Mouse (Mus musculus): ENCODE measurements around the gene Rexo5. TPM values are rescaled to one million over a fixed set of nuclear protein-coding genes. Genes with fewer than 3 reads are reported as not detected.

Gene Rexo5
- 1.3 and 3.5 TPM in 2 replicates for polyA plus RNA-seq (2012; rRNA removed)

DNA sequence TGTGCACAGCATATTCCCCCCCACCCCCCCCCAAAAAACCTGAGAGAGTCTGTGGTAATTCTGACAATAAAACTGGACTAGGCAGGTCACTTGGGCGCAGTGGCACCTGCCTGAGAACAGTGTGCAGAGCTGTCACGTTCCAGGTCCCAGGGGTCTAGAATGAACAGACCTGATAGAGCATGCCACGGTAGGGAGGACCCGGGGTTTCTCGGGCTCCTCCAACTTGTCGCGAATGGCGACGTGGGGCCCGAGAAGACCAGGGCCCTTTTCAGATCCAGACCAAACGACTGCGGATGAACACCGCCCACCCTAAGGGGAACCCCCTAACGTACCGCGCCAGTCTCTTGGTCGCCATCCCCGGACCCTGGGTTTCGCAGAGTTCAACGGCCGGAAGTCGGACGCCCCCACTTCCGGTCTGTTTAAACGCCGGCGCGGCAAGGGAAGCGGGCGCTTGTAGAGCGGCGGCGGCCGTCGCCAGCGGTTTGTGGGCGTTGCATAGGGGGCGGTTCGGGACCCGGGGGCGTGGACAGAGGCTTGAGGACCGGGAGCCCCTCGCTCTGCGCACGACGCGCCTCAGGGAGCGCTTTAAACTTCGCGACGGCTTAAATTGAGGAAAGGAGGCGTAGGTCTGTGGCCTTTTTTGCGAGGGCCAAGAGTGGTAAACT is at the start of gene Rexo5, which contains the start of gene Eri2:
Rexo5 (plus strand) TSS at position 421 of the 665 bp plus-strand sequence.
Eri2 (minus strand) TSS at position 473 of the 665 bp plus-strand sequence.
- Histone ChIP-seq H3K27ac (ENCODE audit: insufficient read depth, low read length) (no peak within 1 kb of the TSS), H3K4me3 (ENCODE audit: insufficient read depth, low read length) (peak within 1 kb of the TSS; percentile 96), H3K4me1 (ENCODE audit: control insufficient read depth, insufficient read depth, low read length) (no peaks in the 10 kb centered on the region)
- TF ChIP-seq POLR2A (IDR thresholded peaks at IDR 0.05; ENCODE audit: extremely low read depth, insufficient read depth, low read length), result peak; percentile 21; the same call in 1 of the 2 replicates
- no peak for TF ChIP-seq CTCF (IDR thresholded peaks at IDR 0.05; ENCODE audit: extremely low read depth, insufficient read depth, low read length)

DNA sequence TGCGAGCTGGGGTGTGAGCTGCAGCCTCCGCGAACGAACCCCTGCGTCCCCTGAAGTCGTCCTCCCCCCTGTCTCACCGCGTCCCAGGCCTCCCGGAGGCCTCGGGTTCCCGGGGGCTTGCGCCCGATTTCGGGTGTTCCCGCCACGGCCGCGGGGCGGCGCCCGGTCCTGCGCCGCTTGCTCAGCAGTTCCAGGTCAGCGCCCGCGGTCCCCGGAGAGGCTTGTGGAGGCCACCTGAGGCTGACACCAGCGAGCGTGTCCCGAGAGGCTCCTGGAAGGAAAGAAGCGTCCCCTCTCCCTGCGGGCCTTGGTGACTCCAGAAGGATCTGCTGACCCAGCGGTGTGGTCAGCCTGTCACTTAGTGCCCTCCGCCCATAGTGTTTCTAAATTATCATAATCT is 49.5 kb upstream of the Rexo5 start:
- H3K4me1 ChIP-seq (ENCODE audit: control insufficient read depth, insufficient read depth, low read length), result no peaks in the 10 kb centered on the region
- no peak overlapping the region for H3K4me3 ChIP-seq (ENCODE audit: insufficient read depth, low read length)
- no peak overlapping the region for H3K27ac ChIP-seq (ENCODE audit: insufficient read depth, low read length)
- no peak for TF ChIP-seq POLR2A (IDR thresholded peaks at IDR 0.05; ENCODE audit: extremely low read depth, insufficient read depth, low read length)
- no peak for TF ChIP-seq CTCF (IDR thresholded peaks at IDR 0.05; ENCODE audit: extremely low read depth, insufficient read depth, low read length)

DNA sequence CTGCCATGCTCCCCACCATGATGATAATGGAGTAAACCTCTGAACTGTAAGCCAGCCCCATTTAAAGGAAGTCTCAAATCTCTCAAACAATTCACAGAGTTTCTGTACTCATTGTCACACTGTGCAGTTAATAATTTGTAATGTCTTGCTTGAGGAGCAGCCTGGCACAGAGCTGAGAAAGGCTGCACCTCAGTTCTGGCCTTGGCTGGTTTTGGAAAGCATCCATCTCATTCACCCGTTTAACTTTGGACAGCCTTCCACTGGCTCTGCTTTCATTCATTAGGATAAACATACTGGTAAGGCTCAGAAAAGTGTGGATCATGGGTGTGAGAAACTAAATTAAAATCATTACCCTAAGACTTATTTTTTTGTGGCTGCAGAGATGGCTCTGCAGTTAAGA is 47.9 kb upstream of the Rexo5 start:
- Histone ChIP-seq H3K27ac (ENCODE audit: insufficient read depth, low read length) (no peak overlapping the region), H3K4me1 (ENCODE audit: control insufficient read depth, insufficient read depth, low read length) (no peaks in the 10 kb centered on the region), H3K4me3 (ENCODE audit: insufficient read depth, low read length) (no peak overlapping the region)
- no peak for TF ChIP-seq POLR2A (IDR thresholded peaks at IDR 0.05; ENCODE audit: extremely low read depth, insufficient read depth, low read length)
- TF ChIP-seq CTCF (IDR thresholded peaks at IDR 0.05; ENCODE audit: extremely low read depth, insufficient read depth, low read length), result no peak

- Histone ChIP-seq H3K27ac (ENCODE audit: insufficient read depth, low read length) (no peak overlapping the region), H3K4me1 (ENCODE audit: control insufficient read depth, insufficient read depth, low read length) (no peaks in the 10 kb centered on the region), H3K4me3 (ENCODE audit: insufficient read depth, low read length) (no peak overlapping the region)
- TF ChIP-seq POLR2A (IDR thresholded peaks at IDR 0.05; ENCODE audit: extremely low read depth, insufficient read depth, low read length) (no peak), CTCF (IDR thresholded peaks at IDR 0.05; ENCODE audit: extremely low read depth, insufficient read depth, low read length) (no peak)
Observed at GRCm38 (mm10) chr7:119748761-119749160, 45.0 kb upstream of the Rexo5 start.

GRCm38 (mm10) chr7:119749942-119750341 is 43.9 kb upstream of the Rexo5 start:
- no peaks in the 10 kb centered on the region for H3K4me1 ChIP-seq (ENCODE audit: control insufficient read depth, insufficient read depth, low read length)
- no peak overlapping the region for H3K4me3 ChIP-seq (ENCODE audit: insufficient read depth, low read length)
- TF ChIP-seq POLR2A (IDR thresholded peaks at IDR 0.05; ENCODE audit: extremely low read depth, insufficient read depth, low read length) (no peak), CTCF (IDR thresholded peaks at IDR 0.05; ENCODE audit: extremely low read depth, insufficient read depth, low read length) (no peak)
- H3K27ac ChIP-seq (ENCODE audit: insufficient read depth, low read length), result no peak overlapping the region

DNA sequence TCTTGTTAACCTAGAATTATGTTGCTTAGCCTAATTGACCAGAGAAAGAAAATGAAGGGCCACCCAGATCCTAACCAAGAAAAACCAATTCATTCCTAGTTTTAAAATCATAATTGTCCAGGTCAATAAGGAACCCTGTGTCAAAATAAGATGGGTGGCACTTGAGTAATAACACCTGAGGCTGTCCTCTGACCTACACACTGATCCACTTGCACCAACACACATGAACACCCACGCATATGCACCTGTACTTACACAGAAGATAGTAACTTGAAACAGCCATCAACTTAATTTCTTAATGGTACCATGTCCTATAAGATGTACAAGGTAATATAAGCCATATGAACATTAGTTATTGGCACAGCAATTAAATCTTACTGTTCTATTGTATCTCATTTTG is 40.1 kb upstream of the Rexo5 start:
- no peak for TF ChIP-seq CTCF (IDR thresholded peaks at IDR 0.05; ENCODE audit: extremely low read depth, insufficient read depth, low read length)
- TF ChIP-seq POLR2A (IDR thresholded peaks at IDR 0.05; ENCODE audit: extremely low read depth, insufficient read depth, low read length), result no peak
- H3K27ac ChIP-seq (ENCODE audit: insufficient read depth, low read length), result no peak overlapping the region

DNA sequence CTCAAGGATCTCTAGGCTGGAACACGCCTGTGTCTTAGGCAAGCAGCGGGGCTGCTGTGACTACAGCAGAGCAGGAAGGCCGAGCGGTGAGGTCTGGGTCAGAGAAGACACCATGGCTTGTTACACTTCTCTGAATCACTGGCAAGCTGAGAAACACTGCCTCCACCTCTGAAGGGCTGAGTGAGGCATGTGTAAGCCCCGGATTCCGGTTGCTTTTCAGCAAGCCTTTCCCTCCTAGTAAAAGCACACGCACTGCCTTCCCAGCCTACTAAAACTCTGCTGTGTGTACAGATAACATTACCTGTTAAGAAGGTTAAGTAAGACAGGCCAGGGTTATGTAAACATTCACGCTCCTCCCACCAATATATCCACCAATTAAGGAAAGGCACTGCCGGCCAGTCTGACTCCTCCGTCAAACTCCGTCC is 33.3 kb upstream of the Rexo5 start, which contains the start of gene Acsm3:
Acsm3 (plus strand) TSS at position 397 of the 425 bp plus-strand sequence.
- H3K4me1 ChIP-seq (ENCODE audit: control insufficient read depth, insufficient read depth, low read length), result no peaks in the 10 kb centered on the region
- H3K4me3 ChIP-seq (ENCODE audit: insufficient read depth, low read length), result no peak within 1 kb of the TSS
- no peak for TF ChIP-seq CTCF (IDR thresholded peaks at IDR 0.05; ENCODE audit: extremely low read depth, insufficient read depth, low read length)
- no peak for TF ChIP-seq POLR2A (IDR thresholded peaks at IDR 0.05; ENCODE audit: extremely low read depth, insufficient read depth, low read length)
- H3K27ac ChIP-seq (ENCODE audit: insufficient read depth, low read length), result no peak within 1 kb of the TSS

More for the DNA sequence above, 40.1 kb upstream of the Rexo5 start:
- no peak overlapping the region for H3K4me3 ChIP-seq (ENCODE audit: insufficient read depth, low read length)
- H3K4me1 ChIP-seq (ENCODE audit: control insufficient read depth, insufficient read depth, low read length), result no peaks in the 10 kb centered on the region

DNA sequence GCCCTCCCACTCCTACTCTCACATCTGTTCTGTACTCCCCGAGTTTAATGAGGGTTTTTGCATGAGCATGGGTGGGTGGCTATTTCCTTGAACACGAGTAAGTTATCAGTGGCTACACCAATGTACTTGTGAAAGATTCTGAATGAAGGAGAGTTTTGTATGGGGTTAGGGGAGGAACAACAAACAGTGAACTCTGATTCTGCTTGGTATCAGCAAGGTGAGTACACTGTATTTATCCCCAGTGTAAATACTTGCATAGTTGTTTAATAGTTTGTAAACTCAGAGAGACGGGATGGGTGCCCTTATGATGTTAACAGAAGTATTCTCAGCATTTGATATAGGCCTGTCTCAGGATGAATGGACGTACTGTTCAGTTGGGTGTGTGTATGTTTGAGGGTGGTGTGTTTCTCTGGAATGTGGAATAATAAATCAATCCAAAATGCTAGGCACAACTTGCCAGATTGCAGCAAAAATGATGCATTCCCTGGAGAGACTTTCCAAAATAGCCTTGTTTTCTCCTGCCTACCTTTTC is 31.6 kb upstream of the Rexo5 start:
- H3K4me1 ChIP-seq (ENCODE audit: control insufficient read depth, insufficient read depth, low read length), result no peaks in the 10 kb centered on the region
- no peak for TF ChIP-seq CTCF (IDR thresholded peaks at IDR 0.05; ENCODE audit: extremely low read depth, insufficient read depth, low read length)
- TF ChIP-seq POLR2A (IDR thresholded peaks at IDR 0.05; ENCODE audit: extremely low read depth, insufficient read depth, low read length), result no peak
- no peak overlapping the region for H3K4me3 ChIP-seq (ENCODE audit: insufficient read depth, low read length)

DNA sequence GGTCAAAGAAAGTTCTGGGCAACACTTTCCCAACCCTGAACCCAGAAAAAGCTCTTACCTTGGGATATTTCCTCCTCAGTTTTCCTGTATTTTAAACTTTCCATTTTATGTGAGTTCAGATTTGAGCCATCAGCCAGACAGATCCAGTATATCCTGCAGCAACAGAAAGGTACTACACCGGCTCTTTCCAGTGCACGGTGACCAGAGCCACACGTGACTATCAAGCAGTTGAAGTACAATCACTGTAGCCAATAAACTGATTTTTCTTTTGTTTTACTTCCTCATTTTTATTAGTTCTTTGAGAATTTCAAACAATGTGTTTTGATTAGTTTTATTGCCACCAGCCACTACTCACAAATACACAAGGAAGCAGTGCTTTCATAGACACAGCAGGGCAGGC is 29.4 kb upstream of the Rexo5 start:
- Histone ChIP-seq H3K27ac (ENCODE audit: insufficient read depth, low read length) (no peak overlapping the region), H3K4me1 (ENCODE audit: control insufficient read depth, insufficient read depth, low read length) (no peaks in the 10 kb centered on the region), H3K4me3 (ENCODE audit: insufficient read depth, low read length) (no peak overlapping the region)
- TF ChIP-seq CTCF (IDR thresholded peaks at IDR 0.05; ENCODE audit: extremely low read depth, insufficient read depth, low read length) (no peak), POLR2A (IDR thresholded peaks at IDR 0.05; ENCODE audit: extremely low read depth, insufficient read depth, low read length) (no peak)

More for the DNA sequence above, 31.6 kb upstream of the Rexo5 start:
- no peak overlapping the region for H3K27ac ChIP-seq (ENCODE audit: insufficient read depth, low read length)

DNA sequence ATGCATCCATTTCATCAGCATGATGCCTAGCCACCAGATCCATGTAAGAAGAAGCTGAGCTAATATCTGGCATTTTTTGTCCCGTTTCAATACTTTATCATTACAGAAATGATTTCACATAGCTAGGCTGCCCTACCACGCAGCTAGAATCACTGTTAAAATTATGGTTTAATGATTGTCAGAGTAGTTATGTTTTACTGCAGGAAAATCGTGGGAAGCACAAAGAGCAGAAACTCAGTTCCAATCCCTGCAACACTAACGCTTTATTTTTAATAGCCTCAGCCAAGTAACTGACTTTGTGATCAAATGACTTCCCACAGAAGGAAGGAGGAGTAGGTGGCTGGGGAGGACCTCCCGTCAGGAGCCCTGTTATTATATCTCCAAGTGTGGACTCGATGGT is 26.8 kb upstream of the Rexo5 start:
- TF ChIP-seq POLR2A (IDR thresholded peaks at IDR 0.05; ENCODE audit: extremely low read depth, insufficient read depth, low read length) (no peak), CTCF (IDR thresholded peaks at IDR 0.05; ENCODE audit: extremely low read depth, insufficient read depth, low read length) (no peak)
- Histone ChIP-seq H3K27ac (ENCODE audit: insufficient read depth, low read length) (no peak overlapping the region), H3K4me3 (ENCODE audit: insufficient read depth, low read length) (no peak overlapping the region), H3K4me1 (ENCODE audit: control insufficient read depth, insufficient read depth, low read length) (no peaks in the 10 kb centered on the region)

Data from cortical plate, adult 2 months (tissue).